Mouse (Mus musculus): Measurements from ENCODE around the gene Tecta. TPM values are rescaled to one million over a fixed set of nuclear protein-coding genes. Genes with fewer than 3 reads are reported as not detected.

Gene Tecta
- polyA plus RNA-seq, 1 experiment = 0.04 TPM

DNA sequence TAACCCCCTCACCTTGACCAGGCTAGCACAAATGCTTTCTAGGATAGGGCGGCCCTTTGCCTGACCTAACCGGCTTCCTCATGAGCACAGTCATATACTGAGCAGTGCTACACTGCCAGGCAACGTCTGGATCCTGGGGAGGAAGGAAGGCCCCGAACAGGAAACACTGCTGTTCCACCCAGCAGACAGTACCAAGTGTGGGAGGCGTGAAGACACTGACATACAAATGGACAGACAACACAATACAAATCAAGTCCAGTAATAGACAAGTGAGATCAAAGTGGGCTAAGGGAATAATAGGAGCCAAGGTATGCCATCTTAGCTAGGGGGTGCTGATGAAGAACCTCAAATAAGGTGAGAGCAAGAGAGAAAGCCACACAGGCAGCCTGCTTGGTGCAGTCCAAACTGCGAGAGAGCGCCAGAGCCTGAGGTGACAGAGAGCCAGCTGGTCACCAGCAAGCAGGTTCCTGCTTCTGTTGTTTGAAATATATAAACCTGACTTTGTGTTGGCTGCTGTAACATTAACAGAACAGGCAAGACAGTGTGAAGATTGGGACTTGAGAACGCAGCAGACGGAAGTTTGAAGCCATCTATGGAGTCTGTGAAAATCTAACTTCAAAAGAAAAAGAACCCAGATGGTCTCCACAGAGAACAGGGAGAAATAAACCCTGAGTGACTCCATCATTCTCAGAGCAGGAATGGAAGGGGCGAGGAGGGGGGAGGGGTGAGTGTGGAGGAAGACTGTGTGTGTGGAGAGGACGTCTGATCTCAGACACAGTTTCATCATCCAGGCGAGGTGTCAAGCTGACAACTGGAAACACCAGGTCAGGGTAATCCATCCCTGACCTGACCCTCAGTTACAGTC lies 28.6 kb upstream of the Tecta start:
- TF ChIP-seq CTCF (IDR thresholded peaks at IDR 0.05; ENCODE audit: extremely low read depth, insufficient read depth, insufficient read length, insufficient replicate concordance) = no peak
- no peak for TF ChIP-seq POLR2A (IDR thresholded peaks at IDR 0.05; ENCODE audit: low read depth, low read length)
- Histone ChIP-seq H3K27me3 (ENCODE audit: control insufficient read depth, insufficient read depth, low read length) (no peaks in the 10 kb centered on the region), H3K27ac (ENCODE audit: insufficient read depth, low read length) (peak overlapping the region; percentile 40), H3K4me3 (ENCODE audit: extremely low read depth, insufficient read depth, insufficient read length) (no peak overlapping the region), H3K36me3 (ENCODE audit: control insufficient read depth, insufficient read depth, low read length) (peaks cover 7% of the 10 kb centered on the region), H3K4me1 (ENCODE audit: control insufficient read depth, insufficient read depth, insufficient read length) (no peaks in the 10 kb centered on the region; the same call in 1 of the 2 replicates)
- WGBS = 40% methylated on average over 12 of the region's 12 CpGs
- peak in 1 of 2 experiments; percentile 2 for DNase-seq (ENCODE audit: low read depth in 1 of 2, low spot score in 2 of 2)

GRCm38 (mm10) chr9:42426661-42427358 lies 27.1 kb upstream of the Tecta start:
- Histone ChIP-seq H3K36me3 (ENCODE audit: control insufficient read depth, insufficient read depth, low read length) (peaks cover 4% of the 10 kb centered on the region), H3K4me3 (ENCODE audit: extremely low read depth, insufficient read depth, insufficient read length) (no peak overlapping the region), H3K27me3 (ENCODE audit: control insufficient read depth, insufficient read depth, low read length) (no peaks in the 10 kb centered on the region), H3K4me1 (ENCODE audit: control insufficient read depth, insufficient read depth, insufficient read length) (no peaks in the 10 kb centered on the region; the same call in 1 of the 2 replicates), H3K27ac (ENCODE audit: insufficient read depth, low read length) (no peak overlapping the region)
- no peak for DNase-seq (ENCODE audit: low read depth in 1 of 2, low spot score in 2 of 2)
- TF ChIP-seq CTCF (IDR thresholded peaks at IDR 0.05; ENCODE audit: extremely low read depth, insufficient read depth, insufficient read length, insufficient replicate concordance) = no peak
- TF ChIP-seq POLR2A (IDR thresholded peaks at IDR 0.05; ENCODE audit: low read depth, low read length) = no peak
- 92% methylated on average over 10 of the region's 10 CpGs for WGBS

DNA sequence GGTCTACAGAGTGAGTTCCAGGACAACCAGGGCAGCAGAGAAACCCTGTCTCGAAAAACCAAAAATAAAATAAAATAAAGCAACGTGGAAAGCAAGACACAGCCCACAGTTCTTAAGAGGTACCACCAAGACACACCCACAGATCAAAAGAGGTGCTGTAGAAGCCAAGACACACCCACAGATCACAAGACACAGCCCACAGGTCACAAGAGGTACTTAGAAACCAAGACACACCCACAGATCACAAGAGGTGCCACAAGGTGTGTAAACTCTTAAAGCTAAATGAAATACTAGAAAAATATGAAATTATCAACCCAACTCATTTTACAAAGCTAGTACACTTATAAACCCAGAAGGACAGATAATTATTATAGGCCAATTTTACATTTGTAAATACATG lies 23.9 kb upstream of the Tecta start:
- WGBS = 70% methylated on average over 2 of the region's 2 CpGs
- H3K27me3 ChIP-seq (ENCODE audit: control insufficient read depth, insufficient read depth, low read length) = no peaks in the 10 kb centered on the region
- H3K27ac ChIP-seq (ENCODE audit: insufficient read depth, low read length) = no peak overlapping the region
- peak in 1 of 2 experiments; percentile 30 for DNase-seq (ENCODE audit: low read depth in 1 of 2, low spot score in 2 of 2)
- no peaks in the 10 kb centered on the region; the same call in 1 of the 2 replicates for H3K4me1 ChIP-seq (ENCODE audit: control insufficient read depth, insufficient read depth, insufficient read length)
- H3K36me3 ChIP-seq (ENCODE audit: control insufficient read depth, insufficient read depth, low read length) = peaks cover 4% of the 10 kb centered on the region
- TF ChIP-seq POLR2A (IDR thresholded peaks at IDR 0.05; ENCODE audit: low read depth, low read length) (no peak), CTCF (IDR thresholded peaks at IDR 0.05; ENCODE audit: extremely low read depth, insufficient read depth, insufficient read length, insufficient replicate concordance) (no peak)
- H3K4me3 ChIP-seq (ENCODE audit: extremely low read depth, insufficient read depth, insufficient read length) = no peak overlapping the region

DNA sequence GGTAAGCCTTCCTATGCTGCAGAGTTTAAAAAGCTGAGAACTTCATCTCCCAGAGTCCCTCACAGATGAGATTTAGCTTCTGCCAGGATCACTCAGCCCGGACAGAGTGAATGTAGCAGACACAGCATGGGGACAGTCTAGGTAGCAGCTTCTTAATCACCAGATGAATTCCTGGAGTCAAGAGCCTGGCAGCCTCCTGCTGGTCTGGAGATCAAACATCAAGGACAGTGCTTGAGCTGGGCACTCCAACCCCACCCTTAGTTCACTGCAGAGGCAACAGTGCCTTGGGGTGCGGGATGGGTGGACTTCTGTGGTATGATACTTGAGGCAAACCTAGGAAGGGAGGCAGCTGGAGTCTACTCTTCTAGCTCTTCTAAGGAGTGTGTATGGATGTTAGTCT lies 20.0 kb upstream of the Tecta start:
- no peak overlapping the region for H3K4me3 ChIP-seq (ENCODE audit: extremely low read depth, insufficient read depth, insufficient read length)
- peaks cover 5% of the 10 kb centered on the region for H3K36me3 ChIP-seq (ENCODE audit: control insufficient read depth, insufficient read depth, low read length)
- no peak for TF ChIP-seq CTCF (IDR thresholded peaks at IDR 0.05; ENCODE audit: extremely low read depth, insufficient read depth, insufficient read length, insufficient replicate concordance)
- TF ChIP-seq POLR2A (IDR thresholded peaks at IDR 0.05; ENCODE audit: low read depth, low read length) = no peak
- H3K4me1 ChIP-seq (ENCODE audit: control insufficient read depth, insufficient read depth, insufficient read length) = no peaks in the 10 kb centered on the region
- DNase-seq (ENCODE audit: low read depth in 1 of 2, low spot score in 2 of 2) = no peak
- no peak overlapping the region for H3K27ac ChIP-seq (ENCODE audit: insufficient read depth, low read length)
- no peaks in the 10 kb centered on the region for H3K27me3 ChIP-seq (ENCODE audit: control insufficient read depth, insufficient read depth, low read length)
- WGBS = 97% methylated on average over 2 of the region's 2 CpGs

- Histone ChIP-seq H3K4me1 (ENCODE audit: control insufficient read depth, insufficient read depth, insufficient read length) (no peaks in the 10 kb centered on the region), H3K27ac (ENCODE audit: insufficient read depth, low read length) (no peak overlapping the region), H3K27me3 (ENCODE audit: control insufficient read depth, insufficient read depth, low read length) (no peaks in the 10 kb centered on the region), H3K36me3 (ENCODE audit: control insufficient read depth, insufficient read depth, low read length) (peaks cover 5% of the 10 kb centered on the region), H3K4me3 (ENCODE audit: extremely low read depth, insufficient read depth, insufficient read length) (no peak overlapping the region)
- 79% methylated on average over 5 of the region's 5 CpGs for WGBS
- no peak for DNase-seq (ENCODE audit: low read depth in 1 of 2, low spot score in 2 of 2)
- no peak for TF ChIP-seq CTCF (IDR thresholded peaks at IDR 0.05; ENCODE audit: extremely low read depth, insufficient read depth, insufficient read length, insufficient replicate concordance)
- TF ChIP-seq POLR2A (IDR thresholded peaks at IDR 0.05; ENCODE audit: low read depth, low read length) = no peak
These were observed 19.1 kb upstream of the Tecta start for GRCm38 (mm10) chr9:42418786-42419185.

GRCm38 (mm10) chr9:42417352-42417952 lies 17.7 kb upstream of the Tecta start:
- no peaks in the 10 kb centered on the region for H3K27me3 ChIP-seq (ENCODE audit: control insufficient read depth, insufficient read depth, low read length)
- H3K27ac ChIP-seq (ENCODE audit: insufficient read depth, low read length) = no peak overlapping the region
- H3K4me3 ChIP-seq (ENCODE audit: extremely low read depth, insufficient read depth, insufficient read length) = no peak overlapping the region
- no peak for DNase-seq (ENCODE audit: low read depth in 1 of 2, low spot score in 2 of 2)
- TF ChIP-seq POLR2A (IDR thresholded peaks at IDR 0.05; ENCODE audit: low read depth, low read length) (no peak), CTCF (IDR thresholded peaks at IDR 0.05; ENCODE audit: extremely low read depth, insufficient read depth, insufficient read length, insufficient replicate concordance) (no peak)
- no peaks in the 10 kb centered on the region for H3K4me1 ChIP-seq (ENCODE audit: control insufficient read depth, insufficient read depth, insufficient read length)
- WGBS = 91% methylated on average over 12 of the region's 12 CpGs
- peaks cover 4% of the 10 kb centered on the region for H3K36me3 ChIP-seq (ENCODE audit: control insufficient read depth, insufficient read depth, low read length)
